Mouse (Mus musculus) spleen, embryonic (tissue): ENCODE measurements at regions not wholly inside any gene's neighbourhood (a gene's known extent, or its start where the extent isn't known, plus 50 kb on each side); places are given as distances from the start of the nearest gene placed in this dataset.

ENCODE experiments used
- CTCF ChIA-PET: fragments of 350-600 bp; sonication (Branson Sonifier 250); formaldehyde crosslinking; loops from one replicate; lab custom pipeline; 2022; lab: Charles Lee

GRCm38 (mm10) chr3:137561986-137562385 lies 59.4 kb upstream of the Ddit4l start:
- CTCF ChIA-PET, result no interaction called here

DNA sequence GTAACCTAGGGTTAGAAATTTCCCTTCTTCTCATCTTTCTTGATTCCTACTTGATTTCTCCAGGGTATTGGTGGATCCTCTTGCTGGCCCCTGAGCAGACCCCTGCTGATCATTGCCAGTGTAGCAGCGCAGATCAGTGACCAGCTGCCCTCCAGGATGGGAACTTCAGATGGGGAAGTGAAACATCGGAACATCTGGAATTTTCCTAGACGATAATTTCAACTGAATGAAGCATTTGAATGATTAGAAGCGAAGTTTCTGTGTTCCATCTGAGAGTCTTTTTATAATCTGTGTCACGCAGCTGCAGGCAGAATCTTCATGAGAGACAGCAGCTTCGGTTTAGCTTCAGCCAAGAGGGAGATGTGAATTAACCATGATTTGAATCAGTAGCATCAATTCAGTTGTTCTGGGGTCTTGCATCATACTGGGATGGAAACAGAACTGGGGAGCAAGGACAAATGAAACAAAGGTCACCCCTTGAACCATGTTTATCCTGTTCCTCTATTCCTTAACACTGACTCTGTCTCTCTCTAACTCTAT lies 57.8 kb upstream of the Ddit4l start:
- CTCF ChIA-PET, result no interaction called here

DNA sequence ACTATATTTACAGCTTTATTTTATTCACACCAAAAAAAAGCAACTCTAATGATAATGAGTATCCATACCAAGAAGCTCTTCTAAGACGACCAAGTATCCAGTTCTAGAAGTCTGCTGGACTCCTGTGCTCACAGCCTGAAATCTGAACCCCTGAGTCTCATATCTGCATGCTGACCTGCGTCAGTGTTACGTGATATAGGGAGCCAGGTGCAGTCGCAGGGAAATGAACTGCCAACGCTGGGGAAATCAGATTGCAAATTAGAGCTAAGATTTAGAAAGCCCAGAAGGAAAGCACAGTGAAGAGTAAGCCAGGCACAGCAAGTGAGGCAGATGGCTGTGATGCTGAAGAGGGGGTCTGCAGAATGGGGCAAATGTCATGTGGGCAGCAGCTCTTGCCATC lies 57.1 kb upstream of the Ddit4l start:
- CTCF ChIA-PET, result no interaction called here

DNA sequence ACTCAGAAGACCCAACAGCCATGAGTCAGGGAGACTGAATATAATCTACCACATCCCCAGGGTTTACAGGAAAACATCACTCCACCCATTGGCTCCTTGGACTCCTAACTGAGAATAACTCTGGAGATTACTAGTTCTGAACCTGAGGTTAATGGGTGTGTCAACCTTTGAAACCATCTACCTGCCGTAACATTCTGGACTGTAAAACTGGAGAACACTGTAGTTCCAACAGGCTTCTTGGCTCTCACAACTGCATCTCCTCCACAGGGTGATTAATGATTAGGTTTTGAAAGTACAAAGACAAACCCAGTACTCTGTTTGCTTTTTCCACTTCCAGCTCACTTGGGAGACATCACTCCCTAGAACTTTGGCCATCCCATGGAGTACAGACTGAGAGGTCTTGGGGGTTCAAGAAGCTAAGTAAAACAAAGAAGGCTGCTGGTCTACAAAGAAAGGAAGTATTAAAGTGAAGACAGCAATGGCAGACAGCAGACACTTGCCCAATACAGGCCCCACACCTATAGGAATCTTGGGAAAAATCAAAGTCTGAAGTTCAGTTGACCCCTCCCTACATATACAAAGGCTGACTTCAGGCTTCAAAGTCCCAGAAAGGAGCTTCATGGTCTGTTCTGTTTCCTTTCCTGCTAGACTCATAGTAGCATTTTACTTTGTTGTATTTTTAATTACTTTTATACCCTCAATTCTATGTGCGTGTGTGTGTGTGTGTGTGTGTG lies 52.7 kb upstream of the Ddit4l start:
- CTCF ChIA-PET, result no interaction called here
